Mouse (Mus musculus) left cerebral cortex, postnatal 14 days (tissue): ENCODE results near the gene Nek6. TPM values are rescaled to one million over a fixed set of nuclear protein-coding genes. Genes with fewer than 3 reads are reported as not detected.
A peak's percentile ranks its signal among the peaks of the same experiment; 100 is the strongest.

ENCODE experiments used
- DNase-seq, 2 experiments: peaks; one replicate each; pipeline ENCODE4 v3.0.0; 2021 to 2022; ENCODE audit warnings: low spot score in 2 of 2, mixed read lengths in 1 of 2
- intact Hi-C: fragments of 180-260 bp; cut with DNase I; formaldehyde crosslinking; loops from one replicate; pipeline ENCODE4 v1.15.1; 2025
- long read RNA-seq, 2 experiments: library from polyadenylated mRNA; stranded (forward); transcript quantifications; one replicate each; pipeline ENCODE4 v2.0.0; 2021
- total RNA-seq, 2 experiments: library from RNA; stranded (reverse); gene quantifications; 2 replicates each; pipeline ENCODE4 v1.2.3; 2021

The Nek6 gene
- 10 to 100 TPM; 26.3 to 28.9 TPM for total RNA-seq
- long read RNA-seq, experiment 1, full-length matches to known transcripts, result 78 of 81 reads
- long read RNA-seq, experiment 1, partial matches to known transcripts, result 1 of 81 reads
- long read RNA-seq, experiment 1, other reads (novel, unspliced or antisense), result 2 of 81 reads
- long read RNA-seq, experiment 2, full-length matches to known transcripts, result 63 of 73 reads
- long read RNA-seq, experiment 2, partial matches to known transcripts, result 5 of 73 reads
- long read RNA-seq, experiment 2, other reads (novel, unspliced or antisense), result 5 of 73 reads

- intact Hi-C loops, result loop anchor here (5.0 kb wide), 2 partner anchors 79 to 86 kb away; no protein-coding TSS in a partner anchor
These were observed at the start of gene Nek6 for GRCm38 (mm10) chr2:38511487-38512307. Nek6 (plus strand) TSS chr2:38511643.

GRCm38 (mm10) chr2:38462323-38462722 lies 49.1 kb upstream of the Nek6 start:
- intact Hi-C loops, result no loop called here

More at GRCm38 (mm10) chr2:38511487-38512307, at the start of gene Nek6:
- peak in 1 of 2 experiments; percentile 49 for DNase-seq

GRCm38 (mm10) chr2:38468845-38469244 lies 42.6 kb upstream of the Nek6 start:
- intact Hi-C loops, result no loop called here
- no peak for DNase-seq

More at GRCm38 (mm10) chr2:38462323-38462722, 49.1 kb upstream of the Nek6 start:
- DNase-seq, result no peak

- DNase-seq, result no peak
- intact Hi-C loops, result no loop called here
These were observed 39.7 kb upstream of the Nek6 start for GRCm38 (mm10) chr2:38471745-38472144.

- intact Hi-C loops, result no loop called here
- DNase-seq, result no peak
These were observed 38.6 kb upstream of the Nek6 start for GRCm38 (mm10) chr2:38472829-38473228.

DNA sequence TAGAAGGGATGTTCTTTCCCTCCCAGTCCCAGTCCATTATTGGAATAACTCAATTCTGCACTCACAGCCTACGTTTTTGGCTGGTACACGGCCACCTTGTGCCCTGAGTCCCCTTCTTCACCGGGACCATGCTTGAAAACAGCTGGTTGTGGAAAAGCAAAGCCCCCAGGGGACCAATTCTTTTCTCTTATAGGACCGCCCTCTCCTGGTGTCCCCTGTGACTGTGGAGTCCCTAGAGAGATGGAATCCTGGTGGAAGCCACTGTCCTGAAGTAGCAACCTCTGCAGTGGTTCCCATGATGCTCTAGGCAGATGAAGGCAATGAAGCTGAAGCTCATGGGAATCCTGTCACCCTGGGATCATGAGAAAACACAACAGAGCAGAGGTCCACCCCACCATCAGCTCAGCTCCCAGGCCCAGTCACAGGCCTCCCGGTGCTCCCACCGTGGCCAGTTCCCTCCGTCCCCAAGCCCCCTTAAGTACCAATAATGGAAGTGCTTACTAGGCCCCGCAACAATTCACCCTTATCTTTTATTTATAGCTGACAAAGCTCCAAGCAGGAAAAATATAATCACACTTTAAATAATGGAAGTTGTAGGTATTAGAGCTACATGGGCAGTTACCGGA lies 34.5 kb upstream of the Nek6 start:
- DNase-seq, result no peak
- intact Hi-C loops, result no loop called here

DNA sequence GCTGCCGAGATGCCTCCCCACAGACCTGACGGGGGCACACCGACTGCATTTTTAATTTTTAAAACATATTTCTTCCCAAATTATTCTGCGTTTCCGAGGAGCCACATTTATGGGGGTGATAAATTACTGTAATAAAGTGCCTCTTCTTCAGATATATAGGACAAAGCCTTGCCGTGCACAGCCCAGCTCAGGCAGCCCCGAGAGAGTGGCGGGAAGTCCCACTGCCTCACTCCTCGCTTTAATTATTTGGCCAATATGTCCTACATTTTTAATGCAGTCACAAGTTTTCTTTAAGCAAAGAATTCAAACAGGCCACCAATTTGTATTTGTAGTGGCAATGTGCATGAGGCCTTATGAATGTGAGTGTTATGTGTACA lies 34.0 kb upstream of the Nek6 start:
- intact Hi-C loops, result no loop called here
- DNase-seq, result no peak

DNA sequence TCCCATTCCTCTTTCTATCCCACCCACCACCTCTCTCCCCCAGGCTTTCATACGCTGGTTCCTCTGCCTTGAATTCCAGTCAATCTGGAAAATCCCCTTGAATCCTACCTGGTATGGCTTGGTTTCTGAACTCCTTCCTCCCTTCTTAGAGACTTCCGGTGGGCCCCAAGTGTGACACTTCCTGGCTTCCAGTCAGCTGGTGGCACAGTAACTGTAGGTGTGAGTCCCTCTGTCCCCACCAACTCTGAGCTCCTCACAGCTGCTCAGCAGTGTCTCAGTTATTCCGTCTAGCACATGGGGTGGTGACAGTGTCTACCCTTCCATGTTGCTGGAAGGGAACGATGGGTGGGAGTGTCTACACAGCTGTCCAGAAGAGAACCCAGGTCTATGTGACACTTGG lies 32.8 kb upstream of the Nek6 start:
- DNase-seq, result no peak
- intact Hi-C loops, result no loop called here

GRCm38 (mm10) chr2:38479541-38479940 lies 31.9 kb upstream of the Nek6 start:
- intact Hi-C loops, result no loop called here
- no peak for DNase-seq

DNA sequence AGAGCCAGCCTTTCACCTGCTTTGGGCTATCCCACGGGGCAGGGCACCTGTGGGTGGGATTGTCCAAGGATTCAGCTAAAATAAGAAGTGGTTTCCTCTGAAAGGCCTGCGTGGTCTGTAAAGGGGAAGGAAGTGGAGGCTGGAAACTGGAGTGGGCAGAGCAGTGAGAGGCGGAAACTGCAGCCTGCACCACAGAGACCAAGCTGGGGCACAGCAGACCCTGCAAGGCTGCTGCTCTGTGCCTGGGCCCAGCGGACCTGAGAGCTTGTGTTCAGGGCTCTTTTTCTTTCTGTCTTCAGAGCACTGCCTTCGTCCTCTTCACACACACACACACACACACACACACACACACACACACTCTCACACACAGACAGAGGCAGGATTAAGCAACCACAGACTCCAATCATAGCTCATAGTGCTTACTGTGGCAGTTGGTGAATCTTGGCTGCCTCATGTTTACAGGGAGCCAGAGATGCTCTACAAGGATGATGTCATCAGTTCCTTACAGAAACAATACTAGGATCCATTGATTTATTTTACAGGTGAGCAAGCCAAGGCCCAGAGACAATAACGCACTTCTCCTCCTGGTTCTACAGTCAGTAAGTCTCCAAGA lies 30.2 kb upstream of the Nek6 start:
- peak in 1 of 2 experiments; percentile 33 for DNase-seq
- intact Hi-C loops, result no loop called here

DNA sequence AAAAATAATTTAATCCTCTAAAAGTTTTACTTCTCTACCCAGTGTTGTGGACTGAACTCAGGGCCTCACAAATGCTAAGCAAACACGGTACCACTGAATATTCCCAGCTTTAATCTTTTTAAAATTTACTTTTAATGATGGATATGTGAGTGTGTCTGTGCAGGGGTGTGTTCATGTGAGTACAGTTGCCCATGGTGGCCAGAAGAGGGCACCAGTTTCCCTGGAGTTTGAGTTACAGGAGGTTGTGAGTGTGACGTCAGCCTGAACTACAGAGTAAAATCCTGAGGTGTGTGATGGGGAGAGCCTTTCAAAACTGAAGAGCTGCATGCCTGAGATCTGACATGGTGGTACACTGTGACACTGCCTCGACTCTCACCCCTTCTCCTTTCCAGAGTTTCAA lies 29.3 kb upstream of the Nek6 start:
- intact Hi-C loops, result no loop called here
- DNase-seq, result no peak

- intact Hi-C loops, result no loop called here
- DNase-seq, result no peak
These were observed 28.3 kb upstream of the Nek6 start for GRCm38 (mm10) chr2:38483058-38483704.

- no peak for DNase-seq
- intact Hi-C loops, result no loop called here
These were observed 26.9 kb upstream of the Nek6 start for GRCm38 (mm10) chr2:38484556-38484955.

DNA sequence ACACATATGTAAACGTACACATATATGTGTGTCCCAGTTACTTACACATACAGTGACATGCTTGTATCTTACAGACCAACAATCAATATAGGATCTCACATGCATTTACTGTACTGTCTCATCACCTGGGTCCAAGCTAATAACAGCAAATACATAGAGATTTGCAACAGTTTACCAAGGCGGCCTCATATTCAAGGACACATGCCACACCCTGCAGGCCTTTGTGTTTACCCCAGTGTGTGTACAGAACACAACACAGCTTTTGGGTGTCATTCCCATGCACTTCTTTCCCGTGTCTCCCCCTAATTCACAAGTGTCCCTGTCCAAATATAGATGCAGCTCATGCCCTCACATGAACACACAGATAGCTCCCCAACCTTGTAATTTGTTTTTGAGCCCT lies 26.0 kb upstream of the Nek6 start:
- intact Hi-C loops, result no loop called here
- DNase-seq, result no peak

DNA sequence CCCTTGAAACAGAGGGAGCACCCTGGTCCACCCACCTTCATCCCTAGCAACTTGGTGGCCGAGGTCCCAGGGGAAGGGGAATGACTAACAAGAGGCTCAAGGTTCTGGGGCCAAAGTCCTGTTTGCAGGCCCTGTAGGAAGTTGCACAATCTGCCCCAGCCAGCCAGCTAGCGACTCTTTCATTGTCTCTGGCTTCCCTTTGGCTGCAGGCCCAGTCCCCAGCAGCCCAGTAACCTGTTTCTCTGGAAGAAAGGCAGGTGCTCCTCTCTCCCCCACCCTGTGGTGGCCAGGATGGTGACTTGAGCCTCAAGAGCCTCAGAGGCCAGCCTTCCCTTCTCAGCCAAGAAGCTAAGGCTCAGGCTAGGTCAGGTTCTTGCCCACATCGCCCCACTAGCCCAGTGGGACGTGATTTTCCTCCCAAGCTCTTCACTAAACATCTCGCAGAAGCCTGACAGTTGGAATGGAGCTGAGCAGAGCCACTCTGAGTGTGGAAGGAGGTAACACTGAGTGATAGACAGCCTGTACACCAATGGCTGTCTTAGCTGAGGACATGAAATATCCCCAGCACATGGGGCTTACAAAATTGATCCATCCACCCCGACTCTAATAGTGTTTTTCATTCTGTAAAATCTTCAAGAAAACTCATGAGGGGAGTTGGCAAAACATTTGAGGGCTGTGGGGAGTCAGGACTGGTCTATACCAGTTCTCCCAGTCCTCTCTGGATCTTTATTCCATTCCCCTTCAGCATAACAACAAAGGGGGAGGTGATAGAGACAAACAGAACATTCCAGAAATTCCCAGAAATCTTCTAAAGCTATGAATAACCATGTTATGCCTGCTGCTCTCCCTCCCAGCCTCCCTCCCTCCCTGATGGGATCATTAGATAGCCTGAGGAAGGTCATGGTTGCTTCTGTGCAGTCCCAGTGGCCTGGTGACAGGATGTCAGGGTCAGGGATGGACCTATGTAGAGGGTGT lies 25.2 kb upstream of the Nek6 start:
- intact Hi-C loops, result no loop called here
- DNase-seq, result peak; percentile 31 to 34

DNA sequence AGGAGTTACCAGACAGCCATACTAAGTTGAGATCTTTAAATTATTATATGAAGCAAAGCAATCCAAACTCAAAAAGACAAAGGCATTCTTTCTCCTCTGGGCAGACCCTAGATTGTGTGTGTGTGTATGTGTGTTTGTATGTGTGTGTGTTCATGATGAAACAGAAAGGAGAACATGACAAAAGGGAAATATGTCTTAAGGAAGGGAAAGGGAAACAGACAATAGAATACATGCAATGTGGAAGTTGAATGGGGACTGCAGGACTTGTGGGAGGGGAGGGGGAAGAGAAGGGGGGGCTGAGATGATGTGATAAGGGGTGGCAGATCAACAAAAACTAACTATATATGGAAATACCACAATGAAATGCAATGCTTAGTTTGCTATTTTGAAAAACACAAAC lies 13.8 kb upstream of the Nek6 start:
- intact Hi-C loops, result no loop called here
- DNase-seq, result no peak

DNA sequence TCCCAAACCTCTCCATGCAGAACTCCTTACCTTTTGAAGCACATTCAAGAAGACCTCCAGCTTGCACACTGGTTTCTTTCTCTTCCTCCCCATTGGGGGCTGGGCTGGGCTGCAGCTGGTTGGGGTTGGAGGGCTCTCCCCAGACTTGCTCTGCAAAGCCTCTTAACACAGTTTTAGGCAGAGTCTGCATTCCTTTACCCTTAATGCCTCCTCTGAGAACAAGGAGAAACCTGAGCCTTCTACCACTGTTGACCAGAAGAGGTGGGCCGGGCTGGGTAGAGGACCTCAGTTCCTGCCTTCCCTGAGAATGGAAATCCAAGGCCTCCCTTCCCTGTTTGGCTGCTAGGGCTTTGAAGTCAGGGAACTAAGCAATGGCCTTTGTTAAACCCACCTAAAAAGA lies 9.8 kb upstream of the Nek6 start:
- DNase-seq, result no peak
- intact Hi-C loops, result no loop called here

- intact Hi-C loops, result no loop called here
- no peak for DNase-seq
These were observed 9.3 kb upstream of the Nek6 start for GRCm38 (mm10) chr2:38502123-38502522.
